Mouse (Mus musculus) brain, adult 2 months (tissue): ENCODE data around the gene Scamp3.
"Not testable (repeated sequence)": the region's sequence is repeated elsewhere in the genome, so short reads cannot be mapped to it uniquely, and the experiment has no call there.

Source experiments
- DNase-seq: peaks from one replicate; pipeline ENCODE4 v3.0.0; 2011; ENCODE audit warnings: low read depth, low spot score

Gene Scamp3

DNA sequence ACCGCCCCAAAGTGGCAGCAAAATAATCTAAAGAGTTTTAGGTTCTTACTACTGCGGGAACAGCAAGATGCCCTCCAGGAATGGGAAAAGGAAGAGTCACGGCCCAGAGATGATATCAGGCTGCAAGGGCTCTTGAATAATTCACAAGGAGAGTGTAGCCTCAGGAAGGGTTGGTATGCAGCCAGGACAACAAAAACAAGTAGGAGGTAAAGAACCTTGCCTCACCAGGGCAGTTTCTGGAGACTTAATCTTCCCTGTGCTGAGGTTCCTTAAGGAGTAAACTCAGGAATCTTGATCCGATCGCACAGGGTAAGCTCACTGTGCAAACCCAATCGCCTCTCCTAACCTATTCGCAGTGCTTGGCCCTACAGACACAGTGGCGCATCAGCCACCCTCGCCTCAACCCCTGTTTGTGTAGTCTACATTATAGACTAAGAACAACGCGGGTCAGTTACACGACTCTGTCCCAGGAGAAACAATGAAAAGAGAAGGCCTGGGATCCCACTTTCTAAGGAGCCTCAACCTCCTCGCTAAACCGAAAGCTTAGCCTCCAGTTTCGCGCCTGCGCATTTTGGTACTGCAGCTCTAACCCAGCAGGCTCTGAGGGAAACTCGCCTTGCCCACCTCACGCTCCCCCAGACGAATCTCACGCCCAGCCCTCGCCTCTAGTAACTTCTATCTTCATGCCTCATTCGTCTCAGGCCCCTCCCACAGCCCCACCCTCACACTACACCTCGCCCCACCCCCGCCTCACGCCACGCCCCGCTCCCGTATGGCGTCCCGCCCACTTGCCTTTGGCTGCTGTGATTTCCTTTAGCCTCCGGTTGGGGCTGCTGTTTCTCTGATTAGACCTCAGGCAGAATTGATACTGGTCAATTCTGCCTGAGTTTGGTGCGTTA is 19.0 kb downstream of the Scamp3 start:
- peak; percentile 95 for DNase-seq

- no peak for DNase-seq
These were observed 22.6 kb downstream of the Scamp3 start for GRCm38 (mm10) chr3:89199839-89200238.

DNA sequence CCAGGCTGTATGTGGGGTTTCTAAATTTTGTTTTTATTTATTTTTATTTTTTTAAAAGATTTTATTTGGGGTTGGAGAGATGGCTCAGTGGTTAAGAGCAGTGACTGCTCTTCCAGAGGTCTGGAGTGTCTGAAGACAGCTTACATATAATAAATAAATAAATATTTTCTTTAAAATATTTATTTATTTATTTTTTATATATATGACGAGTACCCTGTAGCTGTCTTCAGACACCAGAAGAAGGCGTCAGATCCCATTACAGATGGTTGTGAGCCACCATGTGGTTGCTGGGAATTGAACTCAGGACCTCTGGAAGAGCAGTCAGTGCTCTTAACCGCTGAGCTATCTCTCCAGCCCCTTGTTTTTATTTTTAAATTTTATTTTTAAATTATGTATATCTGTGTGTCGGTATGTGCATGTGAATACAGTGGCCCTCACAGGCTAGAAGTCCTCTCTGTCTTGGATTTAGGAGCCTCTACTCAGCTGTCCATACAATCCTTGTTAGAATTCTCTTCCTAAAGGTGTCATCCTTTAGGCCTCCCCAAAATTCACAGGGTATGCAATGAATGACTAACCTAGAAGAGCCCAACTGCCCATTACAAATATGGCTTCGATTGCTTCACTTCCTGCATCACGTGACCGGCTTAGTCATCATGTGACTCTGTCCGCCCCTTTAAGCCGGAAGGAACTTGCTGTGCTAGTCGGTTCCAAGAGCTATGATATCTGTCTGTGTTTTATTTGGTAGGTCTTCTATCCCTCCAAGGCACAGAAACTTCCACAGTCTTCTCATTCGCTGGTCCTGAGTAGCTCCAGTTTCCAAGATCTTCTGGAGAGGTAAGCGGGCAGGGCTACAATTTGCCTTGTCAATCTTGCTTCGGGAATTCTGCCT is 25.2 kb downstream of the Scamp3 start, which contains the start of gene Gba:
Gene Gba, plus strand, starts transcription at position 676 of the 889 bp plus-strand sequence.
- peak; percentile 97 for DNase-seq

DNA sequence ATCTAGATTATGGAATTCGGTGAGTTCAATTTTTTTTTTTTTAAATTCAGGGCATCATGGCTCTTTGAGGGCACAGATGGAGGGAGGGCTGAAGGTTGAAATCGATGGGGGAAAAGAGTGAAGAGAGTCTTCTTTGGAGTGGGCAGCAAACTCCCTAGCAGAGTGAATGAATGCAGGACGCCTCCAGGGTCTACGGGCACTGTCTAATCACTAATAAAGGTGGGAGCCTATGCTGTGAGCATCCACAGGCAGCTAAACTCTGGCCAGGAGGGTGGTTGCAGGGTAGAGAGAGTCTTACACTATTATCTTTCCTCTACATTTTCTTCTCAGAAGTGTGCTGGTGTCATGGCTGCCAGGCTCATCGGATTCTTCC is 25.9 kb downstream of the Scamp3 start:
- DNase-seq = no peak

DNA sequence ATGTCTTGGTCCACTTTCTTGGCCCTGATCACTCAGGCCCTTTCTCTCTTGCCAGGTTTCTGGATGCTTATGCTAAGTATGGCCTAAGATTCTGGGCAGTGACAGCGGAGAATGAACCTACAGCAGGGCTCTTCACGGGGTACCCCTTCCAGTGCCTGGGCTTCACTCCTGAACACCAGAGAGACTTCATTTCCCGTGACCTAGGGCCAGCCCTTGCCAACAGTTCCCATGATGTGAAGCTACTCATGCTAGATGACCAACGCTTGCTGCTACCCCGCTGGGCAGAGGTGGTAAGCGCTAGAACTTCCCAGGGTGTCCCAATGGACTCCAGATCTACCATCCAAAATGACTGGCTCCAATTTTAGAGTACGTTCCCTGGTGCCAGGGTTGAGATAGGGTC is 28.8 kb downstream of the Scamp3 start:
- DNase-seq = no peak

DNA sequence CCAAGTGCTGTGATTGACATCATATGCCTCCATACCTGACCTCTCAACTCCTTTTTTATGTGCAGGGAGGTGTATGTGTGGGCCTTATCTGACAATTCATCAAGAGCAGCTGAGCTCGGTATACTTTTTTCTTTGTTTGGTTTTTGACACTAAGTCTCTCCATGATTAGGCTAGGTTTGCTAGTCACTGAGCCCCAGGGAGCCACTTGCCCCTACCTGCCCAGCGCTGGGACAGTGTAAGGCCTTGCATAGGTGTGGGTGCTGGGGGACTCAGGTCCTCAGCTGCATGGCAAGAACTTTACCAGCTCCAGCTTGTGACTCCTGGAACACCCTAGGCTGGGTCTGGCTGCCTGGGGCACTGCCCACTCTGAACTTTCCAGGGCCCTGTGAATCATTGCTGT is 29.4 kb downstream of the Scamp3 start:
- DNase-seq = no peak

DNA sequence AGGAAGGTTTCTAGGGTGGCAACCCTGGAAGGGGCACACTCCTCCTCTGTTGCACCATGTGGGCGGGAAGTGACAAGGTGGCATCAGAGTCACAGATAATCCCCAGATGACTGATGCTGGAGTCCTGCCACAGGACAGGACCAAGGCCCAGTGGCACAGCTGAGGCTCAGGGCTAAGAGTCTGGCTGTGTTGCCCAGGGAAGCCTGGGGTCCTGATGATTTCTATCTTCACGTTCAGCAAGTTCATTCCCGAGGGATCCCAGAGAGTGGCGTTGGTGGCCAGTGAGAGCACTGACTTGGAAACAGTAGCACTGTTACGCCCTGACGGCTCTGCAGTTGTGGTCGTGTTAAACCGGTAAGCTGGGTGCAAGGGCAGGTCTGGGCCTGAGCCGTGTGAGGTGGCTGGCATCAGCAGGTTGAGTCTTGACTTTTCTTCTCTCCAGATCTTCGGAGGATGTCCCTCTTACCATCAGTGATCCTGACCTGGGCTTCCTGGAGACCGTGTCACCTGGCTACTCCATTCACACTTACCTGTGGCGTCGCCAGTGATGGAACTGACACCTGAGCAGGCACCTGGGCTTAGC is 30.9 kb downstream of the Scamp3 start:
- no peak for DNase-seq

DNA sequence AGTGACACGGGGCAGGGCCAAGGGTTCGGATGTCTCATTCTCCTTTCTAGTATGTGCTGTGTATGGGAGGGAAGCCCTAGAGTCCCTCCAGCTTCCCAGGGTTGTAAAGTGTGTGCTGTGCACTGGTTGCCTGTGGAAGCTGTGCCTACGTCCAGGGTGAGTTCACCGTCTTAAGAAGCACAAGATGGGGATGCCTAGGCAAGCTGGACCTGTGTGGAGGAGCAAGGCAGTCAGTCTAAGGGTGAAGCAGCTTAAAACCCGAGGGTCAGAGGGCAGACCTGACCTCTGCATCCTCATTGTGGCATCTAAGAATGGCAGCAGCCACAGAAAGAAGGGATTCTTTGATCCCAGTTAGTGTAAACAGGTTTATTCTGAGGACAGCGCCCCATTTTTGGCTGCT is 31.5 kb downstream of the Scamp3 start:
- no peak for DNase-seq

- DNase-seq = no peak
These were observed 32.5 kb downstream of the Scamp3 start for GRCm38 (mm10) chr3:89209731-89210130.

GRCm38 (mm10) chr3:89210162-89210561 is 32.9 kb downstream of the Scamp3 start:
- DNase-seq = no peak

DNA sequence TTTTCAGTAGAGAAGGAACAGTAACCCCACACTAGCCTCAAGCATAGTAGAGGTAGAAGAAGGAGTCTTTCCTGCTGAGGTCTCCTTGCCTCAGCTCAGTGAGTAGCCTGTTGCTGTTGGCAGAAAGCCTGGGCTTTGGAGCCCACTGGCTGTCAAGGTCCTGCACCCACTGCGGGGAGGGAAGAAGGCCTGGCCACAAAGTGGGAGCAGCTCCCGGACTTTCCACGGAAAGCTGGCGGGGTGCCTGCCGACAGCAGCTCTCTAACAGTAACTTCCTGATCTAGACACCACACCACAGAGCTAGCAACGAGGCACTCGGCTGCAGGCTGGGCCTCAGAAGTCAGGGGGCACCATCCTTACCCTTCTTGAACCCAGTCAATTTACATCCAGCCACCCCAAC is 33.5 kb downstream of the Scamp3 start:
- DNase-seq = no peak

- DNase-seq = peak; percentile 96
These were observed 36.7 kb downstream of the Scamp3 start for GRCm38 (mm10) chr3:89213803-89214530.

- peak; percentile 46 for DNase-seq
These were observed 37.6 kb downstream of the Scamp3 start, which contains the start of gene Thbs3 for GRCm38 (mm10) chr3:89214681-89215411. Gene Thbs3, plus strand, starts transcription at chr3:89215180.

GRCm38 (mm10) chr3:89215853-89216252 is 38.6 kb downstream of the Scamp3 start:
- DNase-seq = peak; percentile 94

- DNase-seq = not testable (repeated sequence)
These were observed 39.1 kb downstream of the Scamp3 start for GRCm38 (mm10) chr3:89216407-89216806.

DNA sequence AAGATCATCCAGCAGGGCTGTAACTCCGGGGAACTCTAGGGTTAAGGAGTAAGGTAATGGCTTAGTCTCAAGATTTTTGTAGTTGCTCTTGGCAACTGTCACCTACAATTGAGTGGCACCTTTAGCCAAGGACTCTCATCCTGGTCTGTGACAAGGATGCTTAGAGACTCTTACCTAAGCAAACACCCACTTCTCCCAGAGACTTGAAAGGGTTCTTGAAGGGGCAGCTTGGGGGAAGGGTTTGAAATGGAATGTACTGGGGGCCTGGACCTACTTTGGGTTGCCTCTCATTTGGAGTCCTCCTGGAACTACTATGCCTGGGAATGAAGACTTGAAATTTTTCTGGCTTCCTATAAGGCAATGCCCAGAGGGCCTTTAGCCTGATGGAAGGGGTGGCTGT is 41.0 kb downstream of the Scamp3 start:
- no peak for DNase-seq

- DNase-seq = no peak
These were observed 42.3 kb downstream of the Scamp3 start for GRCm38 (mm10) chr3:89219546-89219945.

DNA sequence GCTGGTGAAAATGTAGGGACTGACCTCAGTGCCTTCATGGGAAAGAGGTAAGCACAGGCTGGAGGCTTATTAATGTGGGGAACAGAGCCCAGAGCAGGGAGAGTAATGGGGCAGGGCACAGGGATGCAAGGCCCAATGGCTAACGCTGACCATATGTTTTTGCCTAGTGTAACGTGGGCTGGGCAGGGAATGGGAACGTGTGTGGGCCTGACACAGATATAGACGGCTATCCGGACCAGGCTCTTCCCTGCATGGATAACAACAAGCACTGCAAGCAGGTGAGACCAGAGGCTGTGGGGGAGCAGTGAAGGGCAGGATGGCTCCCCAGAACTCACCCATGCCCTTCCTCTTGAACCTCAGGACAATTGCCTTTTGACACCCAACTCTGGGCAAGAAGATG is 43.9 kb downstream of the Scamp3 start:
- DNase-seq = peak; percentile 56

GRCm38 (mm10) chr3:89224796-89225195 is 47.5 kb downstream of the Scamp3 start:
- no peak for DNase-seq

DNA sequence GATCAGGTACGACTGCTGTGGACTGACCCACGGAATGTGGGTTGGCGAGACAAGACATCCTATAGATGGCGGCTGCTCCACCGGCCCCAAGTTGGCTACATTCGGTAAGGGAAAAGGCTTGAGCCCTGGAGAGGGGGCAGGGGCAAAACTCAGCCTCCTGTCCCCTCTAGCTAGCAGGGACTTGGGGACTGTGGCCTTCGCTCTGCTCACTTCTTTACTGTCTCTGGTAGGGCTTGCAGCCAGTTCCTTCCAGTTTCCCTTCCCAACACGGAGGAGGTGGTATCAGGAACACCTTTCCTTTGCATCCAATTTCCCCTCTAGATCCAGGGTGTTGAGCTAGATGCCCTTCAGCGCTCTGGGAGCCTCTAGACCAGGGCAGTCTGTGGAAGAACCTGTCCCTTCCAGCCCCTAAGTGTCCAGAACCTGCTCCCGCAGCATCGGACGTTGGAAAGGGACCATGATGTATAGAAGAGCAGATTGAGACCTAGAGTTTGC is 48.1 kb downstream of the Scamp3 start:
- DNase-seq = no peak
